Mouse (Mus musculus) neural tube, embryonic 11.5 days (tissue): ENCODE measurements around the gene Aldh18a1. TPM values are rescaled to one million over a fixed set of nuclear protein-coding genes. Genes with fewer than 3 reads are reported as not detected.

Experiments used
- polyA plus RNA-seq: library from polyadenylated mRNA; unstranded; fragments of >200 nt; fragmentation: Nextera tagmentation; extraction: Ambion mirVana; gene quantifications from 2 replicates; pipeline ENCODE4 v1.2.1, GENCODE M21; 2014

Gene Aldh18a1
- polyA plus RNA-seq, 1 experiment from 2014 or later = 78.2 TPM

Other genes starting within 250 kb of the Aldh18a1 start
- 87.8 and 91.2 TPM in 2 replicates for gene Sorbs1, start 74.7 kb downstream of the Aldh18a1 start, polyA plus RNA-seq
- 10.0 and 12.1 TPM in 2 replicates for gene Tctn3, start 23.8 kb upstream of the Aldh18a1 start, polyA plus RNA-seq
- gene Entpd1, start 23.9 kb upstream of the Aldh18a1 start, polyA plus RNA-seq = 6.6 and 9.1 TPM in 2 replicates
- gene Cc2d2b, start 160.3 kb upstream of the Aldh18a1 start, polyA plus RNA-seq = 0.31 TPM in 1 of 2 replicates, not detected in the other
- gene Ccnj, start 242.8 kb upstream of the Aldh18a1 start, polyA plus RNA-seq = 37.6 and 38.3 TPM in 2 replicates